Mouse (Mus musculus) testis, postnatal 10 days (tissue): ENCODE measurements at regions not wholly inside any gene's neighbourhood (a gene's known extent, or its start where the extent isn't known, plus 50 kb on each side); places are given as distances from the start of the nearest gene placed in this dataset.

Source experiments
- DNase-seq: peaks from one replicate; pipeline ENCODE4 v3.0.0; 2021; ENCODE audit warnings: low spot score

DNA sequence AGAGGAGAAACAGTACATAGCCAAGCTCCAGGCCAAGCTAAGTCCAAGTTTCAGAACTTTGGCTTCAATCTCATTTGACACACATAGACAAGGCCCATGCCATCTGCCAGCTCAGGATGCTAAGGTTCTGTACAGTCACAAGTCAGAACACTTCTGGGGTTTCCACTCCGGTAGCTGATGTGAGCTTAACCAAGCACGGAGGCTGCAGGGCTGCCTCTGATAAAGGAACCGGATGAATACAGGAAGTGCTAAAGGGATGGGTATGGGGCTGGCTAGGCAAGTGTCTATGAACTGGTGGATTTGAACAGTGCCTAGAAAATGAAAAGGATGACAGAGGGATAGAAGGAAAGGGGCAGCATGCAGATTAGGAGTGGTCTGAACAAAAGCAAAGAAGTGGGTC, 75.4 kb upstream of the Vldlr start:
- no peak for DNase-seq

DNA sequence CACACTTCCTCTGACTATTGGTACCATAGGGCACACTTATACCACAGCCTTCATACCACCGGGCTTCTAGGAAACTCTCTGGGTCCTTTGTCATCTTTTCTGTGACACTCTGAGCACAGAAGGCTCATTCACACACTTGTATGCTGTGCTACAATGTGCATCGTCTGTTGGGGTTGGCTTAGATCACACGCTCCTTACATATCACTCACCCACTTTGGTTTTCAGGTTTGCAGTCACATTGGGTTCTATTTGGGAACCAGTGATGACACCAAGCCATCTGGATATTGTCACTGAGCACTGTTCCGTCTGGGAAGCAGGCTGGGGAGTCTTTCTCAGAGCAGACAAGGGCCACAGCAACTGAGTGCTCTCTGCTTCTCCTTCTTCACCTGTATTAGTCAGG, 74.1 kb upstream of the Vldlr start:
- DNase-seq, result no peak

DNA sequence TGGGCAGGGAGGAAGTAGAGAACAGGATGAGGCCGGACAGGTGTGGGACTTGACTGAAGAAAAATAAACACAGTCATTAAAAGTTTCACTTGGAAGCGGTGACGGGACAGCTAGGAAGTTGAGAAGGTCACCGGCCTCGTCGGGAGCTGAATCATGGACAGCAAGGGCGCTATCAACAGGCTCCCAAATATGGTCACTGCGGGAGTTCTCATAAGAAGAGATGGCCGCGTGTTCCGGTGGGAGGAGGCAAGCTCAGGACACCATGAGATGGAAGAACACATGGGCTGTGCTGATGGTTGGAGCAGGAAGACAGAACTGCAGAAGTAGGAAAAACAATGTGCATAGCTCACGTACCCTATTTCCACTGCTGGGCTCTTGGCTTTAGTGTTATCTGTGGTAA, 68.9 kb upstream of the Vldlr start:
- DNase-seq, result no peak

DNA sequence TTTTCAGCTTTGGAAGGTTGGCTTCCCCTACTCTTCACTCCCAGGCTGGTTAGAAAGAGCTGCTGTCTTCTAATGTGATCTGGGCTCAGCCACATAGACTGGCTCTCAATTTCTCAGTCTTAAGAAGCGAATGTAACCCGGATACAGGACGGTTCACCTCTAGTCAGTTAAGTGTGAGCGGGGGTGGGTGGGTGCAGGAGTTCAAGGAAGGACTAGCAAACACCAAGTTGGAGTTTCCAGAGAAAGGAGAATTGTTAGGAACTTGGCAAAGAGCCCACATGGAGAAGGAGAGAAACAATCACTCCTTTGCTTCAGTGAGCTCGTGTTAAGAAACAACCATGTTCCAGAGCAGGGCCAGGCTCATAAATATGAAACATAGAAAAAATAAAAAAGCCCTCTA, 68.0 kb upstream of the Vldlr start:
- DNase-seq, result peak; percentile 48

DNA sequence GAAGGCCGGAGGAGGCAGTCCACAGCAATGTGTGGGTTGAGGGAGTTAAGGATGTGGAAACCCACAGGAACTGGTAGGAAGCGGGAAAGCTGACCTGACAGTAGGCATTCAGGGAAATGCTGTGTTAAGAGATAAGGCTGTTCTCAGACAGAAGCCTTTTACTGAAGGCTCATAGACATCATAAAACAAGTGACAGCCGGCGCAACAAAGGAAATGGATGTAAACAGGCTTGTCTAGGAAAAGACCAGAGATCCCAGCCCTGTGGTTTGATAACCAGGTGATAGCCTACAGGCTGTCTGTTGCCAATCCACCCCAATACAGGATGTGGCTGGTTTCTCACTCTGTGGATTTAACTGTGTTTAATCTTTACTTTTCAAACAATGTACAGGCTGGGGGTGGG, 66.7 kb upstream of the Vldlr start:
- DNase-seq, result no peak

DNA sequence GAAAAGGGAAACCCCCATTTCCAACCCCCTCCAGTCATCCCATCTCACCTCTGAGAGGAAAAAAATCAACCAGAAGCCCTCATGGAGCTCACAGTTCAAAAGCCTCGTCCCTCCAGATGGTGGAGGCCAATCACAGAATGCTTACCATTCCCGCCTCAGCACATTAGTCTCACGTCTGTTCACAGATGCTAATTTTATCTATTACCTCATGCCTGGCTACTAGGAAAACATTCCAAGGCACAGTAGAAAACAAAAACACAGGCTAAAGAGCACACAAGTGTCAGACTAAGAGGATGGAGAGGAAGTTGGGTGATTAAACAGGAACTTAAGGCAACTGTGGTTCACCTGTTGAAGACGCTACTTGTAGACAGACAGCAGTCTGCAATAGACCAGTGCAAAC, 54.4 kb upstream of the Vldlr start:
- no peak for DNase-seq
